Mouse (Mus musculus): Measurements from ENCODE around the gene Olfr464. TPM values are rescaled to one million over a fixed set of nuclear protein-coding genes. Genes with fewer than 3 reads are reported as not detected.
"Not testable (repeated sequence)": the region's sequence is repeated elsewhere in the genome, so short reads cannot be mapped to it uniquely, and the experiment has no call there.

The Olfr464 gene
- polyA plus RNA-seq, 1 experiment from 2014 or later, result 0.20 TPM

DNA sequence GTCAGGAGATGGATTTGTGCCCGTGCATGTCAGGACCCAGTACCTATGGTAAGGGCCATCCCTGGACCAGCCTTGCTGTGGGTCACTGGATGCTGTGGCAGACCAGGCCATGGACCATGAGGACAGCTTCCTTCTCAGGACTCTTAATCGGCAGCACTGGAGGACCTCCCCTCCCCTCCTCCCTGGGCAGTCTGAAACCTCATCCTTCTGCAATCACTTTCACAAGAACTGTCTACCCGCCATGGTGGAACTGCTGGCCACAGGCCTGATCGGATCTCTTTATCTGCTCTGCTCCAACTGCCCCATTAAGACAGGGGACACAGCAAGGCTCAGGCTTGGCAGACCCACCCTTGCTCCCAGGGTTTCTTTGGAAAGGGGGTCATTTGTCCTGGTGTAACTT, 39.1 kb downstream of the Olfr464 start:
- Histone ChIP-seq H3K9me3 (replicated peaks; ENCODE audit: control insufficient read depth, low read length, poor library complexity, severe bottlenecking) (no peaks in the 10 kb centered on the region), H3K27me3 (ENCODE audit: control insufficient read depth, insufficient read depth, low read depth, low read length) (no peaks in the 10 kb centered on the region), H3K4me1 (ENCODE audit: control insufficient read depth, insufficient read depth, low read length) (no peaks in the 10 kb centered on the region), H3K4me2 (ENCODE audit: low read length) (no peak overlapping the region), H3K9ac (ENCODE audit: low read depth, low read length) (no peak overlapping the region), H3K36me3 (ENCODE audit: control insufficient read depth, insufficient read depth, low read length) (no peaks in the 10 kb centered on the region), H3K27ac (ENCODE audit: low read length) (no peak overlapping the region), H3K4me3 (ENCODE audit: low read depth, low read length) (no peak overlapping the region)
- 71% methylated on average over 4 of the region's 4 CpGs for WGBS
- ATAC-seq, result no peak

DNA sequence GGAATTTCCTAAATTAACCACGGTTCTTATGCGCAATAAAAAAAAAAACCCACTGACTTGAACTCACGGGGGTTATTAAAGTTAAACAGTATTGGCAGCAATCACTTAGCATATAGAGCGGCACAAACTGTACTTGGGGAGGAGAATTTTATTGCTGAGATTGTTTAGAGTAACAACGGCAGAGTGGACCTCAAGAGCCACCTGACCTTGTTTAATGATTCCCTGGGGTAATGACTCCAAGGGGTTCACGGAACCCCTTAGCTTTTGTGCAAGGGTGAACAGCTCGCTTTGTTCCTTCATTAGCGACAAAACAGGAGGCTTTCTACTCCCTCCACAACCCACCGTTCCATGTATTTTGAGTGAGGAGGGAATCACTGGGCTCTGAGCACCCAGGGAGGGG, 40.9 kb downstream of the Olfr464 start:
- H3K27ac ChIP-seq (ENCODE audit: low read length), result no peak overlapping the region
- H3K9ac ChIP-seq (ENCODE audit: low read depth, low read length), result no peak overlapping the region
- H3K9me3 ChIP-seq (replicated peaks; ENCODE audit: control insufficient read depth, low read length, poor library complexity, severe bottlenecking), result no peaks in the 10 kb centered on the region
- no peak overlapping the region for H3K4me3 ChIP-seq (ENCODE audit: low read depth, low read length)
- WGBS, result 69% methylated on average over 9 of the region's 9 CpGs
- no peaks in the 10 kb centered on the region for H3K27me3 ChIP-seq (ENCODE audit: control insufficient read depth, insufficient read depth, low read depth, low read length)
- H3K4me2 ChIP-seq (ENCODE audit: low read length), result no peak overlapping the region
- no peaks in the 10 kb centered on the region for H3K36me3 ChIP-seq (ENCODE audit: control insufficient read depth, insufficient read depth, low read length)
- no peak for ATAC-seq
- no peaks in the 10 kb centered on the region for H3K4me1 ChIP-seq (ENCODE audit: control insufficient read depth, insufficient read depth, low read length)

DNA sequence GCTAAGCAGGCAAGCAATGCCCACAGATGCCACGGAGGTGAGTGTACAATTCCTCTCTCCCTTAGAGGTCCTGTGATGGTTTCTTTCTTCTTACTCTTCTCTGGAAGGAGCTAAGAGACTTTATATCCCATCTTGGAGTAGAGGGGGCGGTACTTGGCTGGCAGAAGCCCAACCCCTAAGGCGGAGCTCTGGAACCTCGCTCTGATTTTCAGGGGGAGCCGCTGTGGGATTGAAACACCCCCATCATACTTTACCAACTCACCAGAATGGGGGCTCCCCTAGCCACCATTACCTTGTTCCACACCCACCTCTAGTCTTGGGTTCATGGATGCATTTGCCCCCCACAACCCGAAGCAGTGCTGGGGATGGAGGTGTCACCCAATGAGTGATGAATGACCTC, 45.3 kb downstream of the Olfr464 start, which contains the start of gene Epx:
Gene Epx (minus strand): TSS at position 101 of the 400 bp plus-strand sequence.
- Histone ChIP-seq H3K4me3 (ENCODE audit: low read depth, low read length) (no peak within 1 kb of the TSS), H3K9me3 (replicated peaks; ENCODE audit: control insufficient read depth, low read length, poor library complexity, severe bottlenecking) (no peaks in the 10 kb centered on the region), H3K36me3 (ENCODE audit: control insufficient read depth, insufficient read depth, low read length) (no peaks in the 10 kb centered on the region), H3K4me1 (ENCODE audit: control insufficient read depth, insufficient read depth, low read length) (no peaks in the 10 kb centered on the region), H3K27ac (ENCODE audit: low read length) (no peak within 1 kb of the TSS), H3K27me3 (ENCODE audit: control insufficient read depth, insufficient read depth, low read depth, low read length) (no peaks in the 10 kb centered on the region), H3K4me2 (ENCODE audit: low read length) (no peak within 1 kb of the TSS), H3K9ac (ENCODE audit: low read depth, low read length) (no peak within 1 kb of the TSS)
- WGBS, result 82% methylated on average over 6 of the region's 6 CpGs
- no peak for ATAC-seq

DNA sequence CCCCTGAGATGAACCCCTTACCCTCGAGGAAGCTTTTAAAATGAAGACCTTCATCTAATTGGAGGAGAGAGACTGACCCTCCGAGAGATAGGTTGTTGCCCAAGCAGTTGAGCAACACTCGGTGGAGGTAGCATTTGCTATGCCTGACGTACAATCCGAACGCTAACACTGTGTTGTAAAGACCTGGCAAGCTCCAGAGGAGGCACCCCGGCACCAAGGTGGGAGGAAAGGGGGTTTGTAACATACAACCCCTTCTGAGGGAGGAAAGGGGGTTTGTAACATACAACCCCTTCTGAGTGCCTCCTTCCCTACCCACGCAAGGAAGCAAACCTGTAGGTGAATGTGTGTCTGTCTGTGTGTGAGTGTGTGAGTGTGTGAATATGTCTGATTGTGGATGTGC, 49.0 kb downstream of the Olfr464 start:
- WGBS, result 38% methylated on average over 8 of the region's 8 CpGs

DNA sequence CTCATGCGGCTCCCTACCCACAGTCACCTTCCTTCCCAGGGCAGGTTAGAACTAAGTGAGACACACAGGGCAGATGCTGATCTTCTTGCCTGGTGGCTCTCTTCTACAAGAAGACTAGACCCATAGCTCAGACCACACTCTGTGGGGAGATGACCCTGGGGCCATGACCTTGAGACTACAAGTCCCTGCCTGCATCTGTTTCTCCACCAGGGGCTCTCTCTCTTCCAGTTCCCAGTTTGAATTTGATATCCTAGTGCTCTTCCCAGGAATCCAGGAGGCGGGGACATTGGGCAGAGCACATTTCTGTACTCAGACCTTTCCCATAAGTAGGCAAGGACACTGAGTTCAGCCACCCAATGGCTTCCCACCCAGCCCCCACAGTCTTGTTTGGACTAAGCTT, 50.7 kb downstream of the Olfr464 start:
- no peaks in the 10 kb centered on the region for H3K36me3 ChIP-seq (ENCODE audit: control insufficient read depth, insufficient read depth, low read length)

More for the DNA sequence above, 49.0 kb downstream of the Olfr464 start:
- no peak overlapping the region for H3K27ac ChIP-seq (ENCODE audit: low read length)
- no peak overlapping the region for H3K4me3 ChIP-seq (ENCODE audit: low read depth, low read length)
- H3K9ac ChIP-seq (ENCODE audit: low read depth, low read length), result no peak overlapping the region
- no peaks in the 10 kb centered on the region for H3K4me1 ChIP-seq (ENCODE audit: control insufficient read depth, insufficient read depth, low read length)
- no peaks in the 10 kb centered on the region for H3K27me3 ChIP-seq (ENCODE audit: control insufficient read depth, insufficient read depth, low read depth, low read length)
- no peak overlapping the region for H3K4me2 ChIP-seq (ENCODE audit: low read length)
- H3K9me3 ChIP-seq (replicated peaks; ENCODE audit: control insufficient read depth, low read length, poor library complexity, severe bottlenecking), result no peaks in the 10 kb centered on the region
- H3K36me3 ChIP-seq (ENCODE audit: control insufficient read depth, insufficient read depth, low read length), result no peaks in the 10 kb centered on the region
- ATAC-seq, result no peak

DNA sequence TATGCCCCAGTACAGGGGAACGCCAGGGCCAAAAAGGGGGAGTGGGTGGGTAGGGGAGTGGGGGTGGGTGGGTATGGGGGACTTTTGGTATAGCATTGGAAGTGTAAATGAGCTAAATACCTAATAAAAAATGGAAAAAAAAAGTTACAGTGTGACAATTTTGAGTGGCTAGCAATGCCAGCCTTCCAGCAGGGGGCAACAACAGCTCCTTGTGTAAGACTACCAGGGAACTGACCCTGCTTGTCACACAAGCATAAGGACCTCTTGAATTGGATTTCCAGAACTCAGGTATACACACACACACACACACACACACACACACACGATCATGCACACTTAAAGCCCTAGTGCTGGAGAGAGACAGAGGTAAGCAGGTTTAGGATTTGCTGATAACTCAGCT, 53.9 kb downstream of the Olfr464 start:
- not testable (repeated sequence) for H3K4me3 ChIP-seq (ENCODE audit: low read depth, low read length); H3K4me2 ChIP-seq (ENCODE audit: low read length); H3K9ac ChIP-seq (ENCODE audit: low read depth, low read length); H3K27me3 ChIP-seq (ENCODE audit: control insufficient read depth, insufficient read depth, low read depth, low read length); ATAC-seq; H3K9me3 ChIP-seq (replicated peaks; ENCODE audit: control insufficient read depth, low read length, poor library complexity, severe bottlenecking); H3K4me1 ChIP-seq (ENCODE audit: control insufficient read depth, insufficient read depth, low read length); H3K36me3 ChIP-seq (ENCODE audit: control insufficient read depth, insufficient read depth, low read length); H3K27ac ChIP-seq (ENCODE audit: low read length)
- WGBS, result 88% methylated on average over 1 of the region's 2 CpGs

More for the DNA sequence above, 50.7 kb downstream of the Olfr464 start:
- Histone ChIP-seq H3K9ac (ENCODE audit: low read depth, low read length) (no peak overlapping the region), H3K4me2 (ENCODE audit: low read length) (no peak overlapping the region), H3K27ac (ENCODE audit: low read length) (no peak overlapping the region), H3K4me1 (ENCODE audit: control insufficient read depth, insufficient read depth, low read length) (no peaks in the 10 kb centered on the region), H3K9me3 (replicated peaks; ENCODE audit: control insufficient read depth, low read length, poor library complexity, severe bottlenecking) (no peaks in the 10 kb centered on the region), H3K27me3 (ENCODE audit: control insufficient read depth, insufficient read depth, low read depth, low read length) (no peaks in the 10 kb centered on the region), H3K4me3 (ENCODE audit: low read depth, low read length) (no peak overlapping the region)
- ATAC-seq, result no peak
- 74% methylated on average over 2 of the region's 2 CpGs for WGBS

Other genes starting within 250 kb of the Olfr464 start
- gene Supt4a, start 183.4 kb downstream of the Olfr464 start, polyA plus RNA-seq (2015; fragmentation: Nextera tagmentation; extraction: Ambion mirVana), result 127 TPM in 2 replicates
- gene Tspoap1, start 160.4 kb downstream of the Olfr464 start, polyA plus RNA-seq (2015; fragmentation: Nextera tagmentation; extraction: Ambion mirVana), result 62.6 and 68.5 TPM in 2 replicates
- gene Mpo, start 127.4 kb downstream of the Olfr464 start, polyA plus RNA-seq (2015; fragmentation: Nextera tagmentation; extraction: Ambion mirVana), result 0.08 and 0.22 TPM in 2 replicates
- 1.9 and 3.8 TPM in 2 replicates for gene Lpo, start 92.7 kb downstream of the Olfr464 start, polyA plus RNA-seq (2015; fragmentation: Nextera tagmentation; extraction: Ambion mirVana)
- 11.0 and 13.2 TPM in 2 replicates for gene Mks1, start 67.8 kb downstream of the Olfr464 start, polyA plus RNA-seq (2015; fragmentation: Nextera tagmentation; extraction: Ambion mirVana)
- 0.34 and 0.57 TPM in 2 replicates for gene Epx, start 45.4 kb downstream of the Olfr464 start, polyA plus RNA-seq (2015; fragmentation: Nextera tagmentation; extraction: Ambion mirVana)
- gene Olfr462, start 28.7 kb downstream of the Olfr464 start, polyA plus RNA-seq (2015; fragmentation: Nextera tagmentation; extraction: Ambion mirVana), result not detected in 2 replicates
- gene Olfr463, start 23.6 kb downstream of the Olfr464 start, polyA plus RNA-seq (2015; fragmentation: Nextera tagmentation; extraction: Ambion mirVana), result not detected in 2 replicates
- gene Dynll2, start 66.6 kb upstream of the Olfr464 start, polyA plus RNA-seq (2015; fragmentation: Nextera tagmentation; extraction: Ambion mirVana), result 57.3 and 58.8 TPM in 2 replicates
- gene Srsf1, start 126.4 kb upstream of the Olfr464 start, polyA plus RNA-seq (2015; fragmentation: Nextera tagmentation; extraction: Ambion mirVana), result 200 and 230 TPM in 2 replicates
- 39.5 and 47.4 TPM in 2 replicates for gene Vezf1, start 147.3 kb upstream of the Olfr464 start, polyA plus RNA-seq (2015; fragmentation: Nextera tagmentation; extraction: Ambion mirVana)
- 46.1 and 54.7 TPM in 2 replicates for gene Cuedc1, start 177.1 kb upstream of the Olfr464 start, polyA plus RNA-seq (2015; fragmentation: Nextera tagmentation; extraction: Ambion mirVana)

Data from midbrain, embryonic 16.5 days (tissue).